Mouse (Mus musculus) embryonic facial prominence, embryonic 11.5 days (tissue): ENCODE results near the gene Ang2. TPM values are rescaled to one million over a fixed set of nuclear protein-coding genes. Genes with fewer than 3 reads are reported as not detected.
"Not testable (repeated sequence)": the region's sequence is repeated elsewhere in the genome, so short reads cannot be mapped to it uniquely, and the experiment has no call there.

Source experiments
- ATAC-seq: fragments of 200-750 bp; cut with Nextera tagmentation; replicated peaks from 2 replicates; pipeline ENCODE4 v1.8.0; 2017; ENCODE audit warnings: low read depth; ENCODE audit not compliant: insufficient number of reproducible peaks, low FRiP score, low TSS enrichment
- DNase-seq: peaks from one replicate; pipeline ENCODE4 v3.0.0-alpha.2; 2015; ENCODE audit warnings: low spot score
- H3K27ac ChIP-seq: fragments of 300-500 bp; sonication (generic); replicated peaks from 2 replicates; pipeline ENCODE4 v1.5.1; 2014; ENCODE audit warnings: mild to moderate bottlenecking, low read depth, low read length, control low read depth
- H3K27me3 ChIP-seq: fragments of 300-500 bp; sonication (generic); 2 replicates; pipeline ENCODE4 v1.6.1; 2014; ENCODE audit warnings: mild to moderate bottlenecking, low read length, moderate library complexity, mixed read lengths; ENCODE audit not compliant: control insufficient read depth, insufficient read depth
- H3K36me3 ChIP-seq: fragments of 300-500 bp; sonication (generic); replicated peaks from 2 replicates; pipeline ENCODE4 v1.6.1; 2014; ENCODE audit warnings: low read depth, mild to moderate bottlenecking, low read length, moderate library complexity, mixed read lengths; ENCODE audit not compliant: control insufficient read depth, insufficient read depth
- H3K4me1 ChIP-seq: fragments of 300-500 bp; sonication (generic); 2 replicates; pipeline ENCODE4 v1.6.1; 2014; ENCODE audit warnings: low read length, mixed read lengths; ENCODE audit not compliant: control insufficient read depth, insufficient read depth
- H3K4me2 ChIP-seq: fragments of 300-500 bp; sonication (generic); 2 replicates; pipeline ENCODE4 v1.6.1; 2014; ENCODE audit warnings: low read depth, mild to moderate bottlenecking, control low read depth, low read length, moderate library complexity
- H3K4me3 ChIP-seq: fragments of 300-500 bp; sonication (generic); 2 replicates; pipeline ENCODE4 v1.5.1; 2014; ENCODE audit warnings: low read depth, low read length, control low read depth
- H3K9ac ChIP-seq: fragments of 300-500 bp; sonication (generic); replicated peaks from 2 replicates; pipeline ENCODE4 v1.6.1; 2014; ENCODE audit warnings: mild to moderate bottlenecking, control low read depth, low read length
- H3K9me3 ChIP-seq: fragments of 300-500 bp; sonication (generic); replicated peaks from 2 replicates; pipeline ENCODE4 v1.6.1; 2016; ENCODE audit warnings: mild to moderate bottlenecking, low read length, inconsistent platforms, mixed read lengths; ENCODE audit not compliant: control insufficient read depth
- WGBS: fragments of 180-500 bp; shearing (Covaris S2); extraction: QIAGEN DNeasy Blood & Tissue Kit; methylation state at CpG from one replicate; pipeline ENCODE4 v1.1.7; 2014; 5-methylcytosine and 5-hydroxymethylcytosine counted together
- polyA plus RNA-seq: library from polyadenylated mRNA; unstranded; fragments of >200 nt; fragmentation: Nextera tagmentation; extraction: Ambion mirVana; gene quantifications from 2 replicates; pipeline ENCODE4 v1.2.1, GENCODE M21; 2014

Gene Ang2
- polyA plus RNA-seq, 1 experiment from 2014 or later, result not detected

GRCm38 (mm10) chr14:51163323-51163722 lies 35.6 kb downstream of the Ang2 start:
- not testable (repeated sequence) for H3K27me3 ChIP-seq, H3K27ac ChIP-seq, DNase-seq, H3K9ac ChIP-seq, ATAC-seq, H3K4me3 ChIP-seq, H3K4me1 ChIP-seq, H3K4me2 ChIP-seq, H3K36me3 ChIP-seq, H3K9me3 ChIP-seq
- 88% methylated on average over 6 of the region's 6 CpGs for WGBS

- not testable (repeated sequence) for H3K36me3 ChIP-seq, H3K9me3 ChIP-seq, H3K4me1 ChIP-seq, ATAC-seq, H3K4me3 ChIP-seq, DNase-seq, H3K9ac ChIP-seq, H3K27ac ChIP-seq, H3K27me3 ChIP-seq, H3K4me2 ChIP-seq
- WGBS, result 96% methylated on average over 3 of the region's 3 CpGs
Measured at GRCm38 (mm10) chr14:51161976-51162375, 37.0 kb downstream of the Ang2 start, which contains the start of gene Rnase2b. Rnase2b (plus strand) TSS chr14:51162260.

- H3K9ac ChIP-seq, result no peak overlapping the region
- H3K36me3 ChIP-seq, result no peaks in the 10 kb centered on the region
- WGBS, result 96% methylated on average over 1 of the region's 1 CpGs
- ATAC-seq (no peak), DNase-seq (no peak)
- H3K4me2 ChIP-seq, result no peak overlapping the region
- H3K4me3 ChIP-seq, result no peak overlapping the region
- no peak overlapping the region for H3K27ac ChIP-seq
- H3K4me1 ChIP-seq, result no peaks in the 10 kb centered on the region
- no peaks in the 10 kb centered on the region for H3K9me3 ChIP-seq
- H3K27me3 ChIP-seq, result no peaks in the 10 kb centered on the region
Measured at GRCm38 (mm10) chr14:51157072-51157471, 41.9 kb downstream of the Ang2 start.

- 88% methylated on average over 4 of the region's 4 CpGs for WGBS
- no peak overlapping the region for H3K27ac ChIP-seq
- no peaks in the 10 kb centered on the region for H3K27me3 ChIP-seq
- DNase-seq (no peak), ATAC-seq (no peak)
- no peaks in the 10 kb centered on the region for H3K36me3 ChIP-seq
- no peak overlapping the region for H3K9ac ChIP-seq
- no peak overlapping the region for H3K4me3 ChIP-seq
- H3K4me1 ChIP-seq, result no peaks in the 10 kb centered on the region
- H3K9me3 ChIP-seq, result no peaks in the 10 kb centered on the region
- no peak overlapping the region for H3K4me2 ChIP-seq
Measured at GRCm38 (mm10) chr14:51156736-51157068, 42.2 kb downstream of the Ang2 start.

- H3K27me3 ChIP-seq, result no peaks in the 10 kb centered on the region
- 88% methylated on average over 5 of the region's 5 CpGs for WGBS
- H3K4me1 ChIP-seq, result no peaks in the 10 kb centered on the region
- no peak overlapping the region for H3K4me2 ChIP-seq
- no peak overlapping the region for H3K27ac ChIP-seq
- H3K4me3 ChIP-seq, result no peak overlapping the region
- DNase-seq, result no peak
- no peak for ATAC-seq
- H3K9me3 ChIP-seq, result no peaks in the 10 kb centered on the region
- no peaks in the 10 kb centered on the region for H3K36me3 ChIP-seq
- H3K9ac ChIP-seq, result no peak overlapping the region
Measured at GRCm38 (mm10) chr14:51156056-51156735, 42.8 kb downstream of the Ang2 start.

- H3K27ac ChIP-seq, result no peak overlapping the region
- 82% methylated on average over 5 of the region's 5 CpGs for WGBS
- H3K9ac ChIP-seq, result no peak overlapping the region
- no peaks in the 10 kb centered on the region for H3K4me1 ChIP-seq
- ATAC-seq, result no peak
- H3K36me3 ChIP-seq, result no peaks in the 10 kb centered on the region
- H3K9me3 ChIP-seq, result no peaks in the 10 kb centered on the region
- no peaks in the 10 kb centered on the region for H3K27me3 ChIP-seq
- no peak for DNase-seq
- no peak overlapping the region for H3K4me2 ChIP-seq
- no peak overlapping the region for H3K4me3 ChIP-seq
Measured at GRCm38 (mm10) chr14:51152249-51152870, 46.6 kb downstream of the Ang2 start.

- ATAC-seq, result no peak
- Histone ChIP-seq H3K4me3 (no peak overlapping the region), H3K4me2 (no peak overlapping the region), H3K27ac (no peak overlapping the region), H3K9me3 (no peaks in the 10 kb centered on the region), H3K27me3 (no peaks in the 10 kb centered on the region), H3K4me1 (no peaks in the 10 kb centered on the region), H3K9ac (no peak overlapping the region), H3K36me3 (no peaks in the 10 kb centered on the region)
- WGBS, result 85% methylated on average over 3 of the region's 3 CpGs
- no peak for DNase-seq
Measured at GRCm38 (mm10) chr14:51150206-51150831, 48.6 kb downstream of the Ang2 start.

GRCm38 (mm10) chr14:51149164-51149563 lies 49.8 kb downstream of the Ang2 start:
- Histone ChIP-seq H3K4me1 (no peaks in the 10 kb centered on the region), H3K36me3 (no peaks in the 10 kb centered on the region), H3K27ac (no peak overlapping the region), H3K4me3 (no peak overlapping the region), H3K27me3 (no peaks in the 10 kb centered on the region), H3K9ac (no peak overlapping the region), H3K4me2 (no peak overlapping the region), H3K9me3 (no peaks in the 10 kb centered on the region)
- ATAC-seq, result no peak
- WGBS, result 53% methylated on average over 5 of the region's 5 CpGs
- no peak for DNase-seq
